Mouse (Mus musculus) telencephalon, adult 2 months (tissue): ENCODE results near the gene B4gat1.

Source experiments
- DNase-seq: peaks from one replicate; pipeline ENCODE4 v3.0.0-alpha.2; 2011; ENCODE audit warnings: low read depth, low spot score

The B4gat1 gene

GRCm38 (mm10) chr19:5058801-5059771, 20.5 kb downstream of the B4gat1 start:
- DNase-seq: no peak

GRCm38 (mm10) chr19:5060365-5061330, 22.0 kb downstream of the B4gat1 start:
- no peak for DNase-seq

GRCm38 (mm10) chr19:5062041-5062440, 23.4 kb downstream of the B4gat1 start:
- no peak for DNase-seq

GRCm38 (mm10) chr19:5062446-5062845, 23.8 kb downstream of the B4gat1 start:
- DNase-seq: no peak

- DNase-seq: no peak
Measured at GRCm38 (mm10) chr19:5065104-5065503, 26.5 kb downstream of the B4gat1 start.

GRCm38 (mm10) chr19:5067040-5067799, 28.6 kb downstream of the B4gat1 start:
- DNase-seq: no peak

GRCm38 (mm10) chr19:5067867-5068569, 29.4 kb downstream of the B4gat1 start, which contains the start of gene Cd248:
Cd248 (plus strand) TSS chr19:5068078.
- no peak for DNase-seq

GRCm38 (mm10) chr19:5068570-5069234, 30.1 kb downstream of the B4gat1 start:
- DNase-seq: no peak

GRCm38 (mm10) chr19:5069486-5069885, 30.9 kb downstream of the B4gat1 start:
- no peak for DNase-seq

- DNase-seq: no peak
Measured at GRCm38 (mm10) chr19:5069978-5070377, 31.4 kb downstream of the B4gat1 start.

- DNase-seq: no peak
Measured at GRCm38 (mm10) chr19:5071077-5071476, 32.5 kb downstream of the B4gat1 start.

- DNase-seq: no peak
Measured at GRCm38 (mm10) chr19:5071545-5072369, 33.1 kb downstream of the B4gat1 start.

GRCm38 (mm10) chr19:5072389-5073019, 33.9 kb downstream of the B4gat1 start:
- no peak for DNase-seq

- DNase-seq: no peak
Measured at GRCm38 (mm10) chr19:5073028-5073427, 34.4 kb downstream of the B4gat1 start.

GRCm38 (mm10) chr19:5073518-5073917, 34.9 kb downstream of the B4gat1 start:
- no peak for DNase-seq

- DNase-seq: no peak
Measured at GRCm38 (mm10) chr19:5079279-5079678, 40.7 kb downstream of the B4gat1 start.

GRCm38 (mm10) chr19:5082005-5082404, 43.4 kb downstream of the B4gat1 start:
- DNase-seq: no peak

- no peak for DNase-seq
Measured at GRCm38 (mm10) chr19:5082596-5082995, 44.0 kb downstream of the B4gat1 start.
